Mouse (Mus musculus): Measurements from ENCODE around the gene Spred1. TPM values are rescaled to one million over a fixed set of nuclear protein-coding genes. Genes with fewer than 3 reads are reported as not detected.
A peak's percentile ranks its signal among the peaks of the same experiment; 100 is the strongest.

Spred1 gene
- total RNA-seq, 1 experiment = 44.7 TPM

- peaks cover 0 to 4% of the 10 kb centered on the region in 2 experiments; a peak in 1 of 4 replicates for H3K4me1 ChIP-seq (ENCODE audit: control insufficient read depth in 2 of 2, insufficient read depth in 2 of 2, low read length in 2 of 2, poor library complexity in 1 of 2)
- in situ Hi-C loops (cut with MboI; ENCODE audit: low sequenced_read_pairs in 2 of 2, unreplicated experiment in 2 of 2) = no loop called here
- no peaks in the 10 kb centered on the region; the same call in 1 of the 2 replicates for H3K36me3 ChIP-seq (ENCODE audit: control insufficient read depth, insufficient read depth, low read length, poor library complexity, severe bottlenecking)
- no peaks in the 10 kb centered on the region for H3K9me3 ChIP-seq (ENCODE audit: control insufficient read depth, insufficient read depth, low read depth, low read length)
- H3K27ac ChIP-seq (ENCODE audit: insufficient read depth, low read depth, low read length, poor library complexity, severe bottlenecking) = no peak overlapping the region
- no peak for DNase-seq (ENCODE audit: low read depth, low spot score)
- H3K9ac ChIP-seq (ENCODE audit: insufficient read depth, low read depth, low read length, poor library complexity, severe bottlenecking) = no peak overlapping the region
- H3K4me3 ChIP-seq (ENCODE audit: insufficient read depth in 1 of 2, low read depth in 1 of 2, low read length in 2 of 2, poor library complexity in 1 of 2, severe bottlenecking in 1 of 2) = no peak overlapping the region
- TF ChIP-seq ZNF384 (IDR thresholded peaks at IDR 0.05; ENCODE audit: low read depth, low read length) (no peak), CHD2 (IDR thresholded peaks at IDR 0.05; ENCODE audit: low read depth, low read length) (no peak), HCFC1 (IDR thresholded peaks at IDR 0.05; ENCODE audit: borderline replicate concordance, insufficient read depth, low read length) (no peak), MAFK (IDR thresholded peaks at IDR 0.05; ENCODE audit: insufficient read depth, low read depth, low read length) (no peak), ZC3H11A (IDR thresholded peaks at IDR 0.05; ENCODE audit: borderline replicate concordance, low read depth, low read length) (no peak)
Measured at GRCm38 (mm10) chr2:117143106-117143505, 21.9 kb downstream of the Spred1 start.

GRCm38 (mm10) chr2:117146026-117146425, 24.9 kb downstream of the Spred1 start:
- Histone ChIP-seq H3K9me3 (ENCODE audit: control insufficient read depth, insufficient read depth, low read depth, low read length) (no peaks in the 10 kb centered on the region), H3K27ac (ENCODE audit: insufficient read depth, low read depth, low read length, poor library complexity, severe bottlenecking) (no peak overlapping the region), H3K9ac (ENCODE audit: insufficient read depth, low read depth, low read length, poor library complexity, severe bottlenecking) (no peak overlapping the region), H3K4me3 (ENCODE audit: insufficient read depth in 1 of 2, low read depth in 1 of 2, low read length in 2 of 2, poor library complexity in 1 of 2, severe bottlenecking in 1 of 2) (no peak overlapping the region), H3K4me1 (ENCODE audit: control insufficient read depth in 2 of 2, insufficient read depth in 2 of 2, low read length in 2 of 2, poor library complexity in 1 of 2) (peaks cover 1 to 2% of the 10 kb centered on the region in 2 experiments; a peak in 1 of 4 replicates), H3K36me3 (ENCODE audit: control insufficient read depth, insufficient read depth, low read length, poor library complexity, severe bottlenecking) (no peaks in the 10 kb centered on the region; the same call in 1 of the 2 replicates)
- in situ Hi-C loops (cut with MboI; ENCODE audit: low sequenced_read_pairs in 2 of 2, unreplicated experiment in 2 of 2) = no loop called here
- TF ChIP-seq HCFC1 (IDR thresholded peaks at IDR 0.05; ENCODE audit: borderline replicate concordance, insufficient read depth, low read length) = no peak
- no peak for TF ChIP-seq MAFK (IDR thresholded peaks at IDR 0.05; ENCODE audit: insufficient read depth, low read depth, low read length)
- DNase-seq (ENCODE audit: low read depth, low spot score) = no peak

- H3K36me3 ChIP-seq (ENCODE audit: control insufficient read depth, insufficient read depth, low read length, poor library complexity, severe bottlenecking) = no peaks in the 10 kb centered on the region; the same call in 1 of the 2 replicates
- no peaks in the 10 kb centered on the region for H3K9me3 ChIP-seq (ENCODE audit: control insufficient read depth, insufficient read depth, low read depth, low read length)
- no peak overlapping the region for H3K9ac ChIP-seq (ENCODE audit: insufficient read depth, low read depth, low read length, poor library complexity, severe bottlenecking)
- peaks cover 1 to 2% of the 10 kb centered on the region in 2 experiments; a peak in 1 of 4 replicates for H3K4me1 ChIP-seq (ENCODE audit: control insufficient read depth in 2 of 2, insufficient read depth in 2 of 2, low read length in 2 of 2, poor library complexity in 1 of 2)
- no peak overlapping the region for H3K27ac ChIP-seq (ENCODE audit: insufficient read depth, low read depth, low read length, poor library complexity, severe bottlenecking)
- no peak overlapping the region for H3K4me3 ChIP-seq (ENCODE audit: insufficient read depth in 1 of 2, low read depth in 1 of 2, low read length in 2 of 2, poor library complexity in 1 of 2, severe bottlenecking in 1 of 2)
- in situ Hi-C loops (cut with MboI; ENCODE audit: low sequenced_read_pairs in 2 of 2, unreplicated experiment in 2 of 2) = no loop called here
- no peak for TF ChIP-seq ZNF384 (IDR thresholded peaks at IDR 0.05; ENCODE audit: low read depth, low read length)
- peak; percentile 96 for TF ChIP-seq MAFK (IDR thresholded peaks at IDR 0.05; ENCODE audit: insufficient read depth, low read depth, low read length)
- DNase-seq (ENCODE audit: low read depth, low spot score) = no peak
Measured at GRCm38 (mm10) chr2:117146617-117147016, 25.4 kb downstream of the Spred1 start.

DNA sequence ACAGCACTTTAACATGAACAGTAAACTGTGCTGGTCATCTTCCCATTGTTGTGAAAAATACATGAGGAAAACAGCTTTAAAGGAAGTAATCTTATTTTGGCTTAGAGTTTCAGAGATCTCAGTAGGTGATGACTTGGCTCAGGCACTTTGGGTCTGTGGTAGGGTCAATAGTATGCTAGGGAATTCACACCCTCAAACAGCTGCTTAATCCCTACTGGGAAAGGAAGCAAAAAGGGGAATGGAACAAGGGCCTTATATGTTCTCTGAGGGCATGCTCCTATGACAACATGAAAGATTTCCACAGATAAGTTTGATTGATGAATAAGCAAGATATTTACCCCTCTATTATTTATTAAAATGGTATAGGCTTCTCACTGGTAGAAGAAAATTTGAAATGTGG, 31.0 kb downstream of the Spred1 start:
- DNase-seq (ENCODE audit: low read depth, low spot score) = no peak
- no peak overlapping the region for H3K27ac ChIP-seq (ENCODE audit: insufficient read depth, low read depth, low read length, poor library complexity, severe bottlenecking)
- peaks cover 1 to 2% of the 10 kb centered on the region in 2 experiments; a peak in 1 of 4 replicates for H3K4me1 ChIP-seq (ENCODE audit: control insufficient read depth in 2 of 2, insufficient read depth in 2 of 2, low read length in 2 of 2, poor library complexity in 1 of 2)
- H3K36me3 ChIP-seq (ENCODE audit: control insufficient read depth, insufficient read depth, low read length, poor library complexity, severe bottlenecking) = no peaks in the 10 kb centered on the region
- H3K9ac ChIP-seq (ENCODE audit: insufficient read depth, low read depth, low read length, poor library complexity, severe bottlenecking) = no peak overlapping the region
- H3K4me3 ChIP-seq (ENCODE audit: insufficient read depth in 1 of 2, low read depth in 1 of 2, low read length in 2 of 2, poor library complexity in 1 of 2, severe bottlenecking in 1 of 2) = no peak overlapping the region
- no peaks in the 10 kb centered on the region for H3K9me3 ChIP-seq (ENCODE audit: control insufficient read depth, insufficient read depth, low read depth, low read length)
- in situ Hi-C loops (cut with MboI; ENCODE audit: low sequenced_read_pairs in 2 of 2, unreplicated experiment in 2 of 2) = no loop called here
- TF ChIP-seq ZC3H11A (IDR thresholded peaks at IDR 0.05; ENCODE audit: borderline replicate concordance, low read depth, low read length) (no peak), HCFC1 (IDR thresholded peaks at IDR 0.05; ENCODE audit: borderline replicate concordance, insufficient read depth, low read length) (no peak), MAFK (IDR thresholded peaks at IDR 0.05; ENCODE audit: insufficient read depth, low read depth, low read length) (no peak), CHD2 (IDR thresholded peaks at IDR 0.05; ENCODE audit: low read depth, low read length) (no peak), ZNF384 (IDR thresholded peaks at IDR 0.05; ENCODE audit: low read depth, low read length) (no peak)

GRCm38 (mm10) chr2:117168379-117168778, 47.2 kb downstream of the Spred1 start:
- H3K27ac ChIP-seq (ENCODE audit: insufficient read depth, low read depth, low read length, poor library complexity, severe bottlenecking) = no peak overlapping the region
- H3K4me3 ChIP-seq (ENCODE audit: insufficient read depth in 1 of 2, low read depth in 1 of 2, low read length in 2 of 2, poor library complexity in 1 of 2, severe bottlenecking in 1 of 2) = no peak overlapping the region
- H3K36me3 ChIP-seq (ENCODE audit: control insufficient read depth, insufficient read depth, low read length, poor library complexity, severe bottlenecking) = peaks cover 3% of the 10 kb centered on the region
- TF ChIP-seq ZC3H11A (IDR thresholded peaks at IDR 0.05; ENCODE audit: borderline replicate concordance, low read depth, low read length) (no peak), HCFC1 (IDR thresholded peaks at IDR 0.05; ENCODE audit: borderline replicate concordance, insufficient read depth, low read length) (no peak), ZNF384 (IDR thresholded peaks at IDR 0.05; ENCODE audit: low read depth, low read length) (no peak), CHD2 (IDR thresholded peaks at IDR 0.05; ENCODE audit: low read depth, low read length) (no peak), MAFK (IDR thresholded peaks at IDR 0.05; ENCODE audit: insufficient read depth, low read depth, low read length) (no peak)
- H3K9ac ChIP-seq (ENCODE audit: insufficient read depth, low read depth, low read length, poor library complexity, severe bottlenecking) = no peak overlapping the region
- H3K9me3 ChIP-seq (ENCODE audit: control insufficient read depth, insufficient read depth, low read depth, low read length) = no peaks in the 10 kb centered on the region
- in situ Hi-C loops (cut with MboI; ENCODE audit: low sequenced_read_pairs in 2 of 2, unreplicated experiment in 2 of 2) = no loop called here
- no peaks in the 10 kb centered on the region for H3K4me1 ChIP-seq (ENCODE audit: control insufficient read depth in 2 of 2, insufficient read depth in 2 of 2, low read length in 2 of 2, poor library complexity in 1 of 2)
- DNase-seq (ENCODE audit: low read depth, low spot score) = no peak
